Mouse (Mus musculus) mature B cell (primary cell): ENCODE results near the gene Tmem143.
"Not testable (repeated sequence)": the region's sequence is repeated elsewhere in the genome, so short reads cannot be mapped to it uniquely, and the experiment has no call there.

Experiments used
- in situ Hi-C: fragments of 300-500 bp; cut with MboI; formaldehyde crosslinking; loops from 2 replicates; pipeline ENCODE4 v1.14.3; 2019

The Tmem143 gene

GRCm38 (mm10) chr7:45896517-45897257 lies at the start of gene Tmem143, which contains the start of gene Syngr4:
Gene Tmem143 (plus strand): TSS chr7:45896941.
Gene Syngr4 (minus strand): TSS chr7:45896714.
- in situ Hi-C loops = no loop called here

DNA sequence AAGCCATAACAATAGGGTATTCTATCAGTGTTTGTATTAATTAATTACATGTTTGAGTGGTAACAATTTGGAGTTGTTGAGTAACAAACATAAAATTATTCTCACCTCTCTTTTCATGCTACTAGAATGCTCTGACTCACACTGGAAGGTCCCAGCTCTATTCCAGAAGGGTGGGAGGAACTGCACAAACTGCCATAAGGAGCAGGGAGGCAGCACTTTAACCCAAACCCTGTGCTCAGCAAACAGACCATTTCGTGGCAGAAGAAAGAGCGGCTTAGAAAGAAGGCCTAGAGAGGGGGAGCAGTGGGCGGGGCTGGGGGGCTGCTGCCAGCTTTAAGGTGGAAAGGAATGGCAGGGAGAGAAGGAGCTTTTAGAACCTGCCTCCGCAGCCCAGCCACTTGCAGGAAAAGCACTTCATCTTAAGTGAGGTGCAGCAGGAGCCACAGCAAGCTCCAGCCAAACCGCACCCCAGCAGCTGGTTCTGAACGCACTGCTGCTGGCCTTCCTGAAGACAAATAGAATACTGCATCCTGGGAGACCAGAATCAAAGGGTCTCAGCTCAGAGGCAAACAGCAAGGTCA lies 48.2 kb upstream of the Tmem143 start:
- in situ Hi-C loops = no loop called here

DNA sequence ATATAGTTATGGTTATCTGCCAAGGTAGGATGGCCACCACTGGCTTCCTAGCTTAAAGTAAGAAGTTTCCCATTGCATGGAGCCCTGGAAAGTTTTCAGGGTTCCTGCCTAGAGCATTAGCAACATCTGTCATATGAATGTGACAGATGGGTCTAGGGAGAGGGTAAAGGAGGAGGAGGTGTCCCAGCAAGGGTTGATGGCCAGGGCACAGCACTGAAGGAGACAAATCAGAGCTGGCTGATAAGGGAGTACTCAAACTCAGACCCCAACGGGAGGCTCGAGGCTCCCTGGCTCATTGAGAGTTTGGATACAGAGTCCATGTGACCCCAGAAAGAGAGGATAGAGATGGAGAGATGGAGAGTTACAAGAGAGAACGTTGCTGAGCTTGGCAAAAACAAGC lies 46.1 kb upstream of the Tmem143 start:
- in situ Hi-C loops = no loop called here

DNA sequence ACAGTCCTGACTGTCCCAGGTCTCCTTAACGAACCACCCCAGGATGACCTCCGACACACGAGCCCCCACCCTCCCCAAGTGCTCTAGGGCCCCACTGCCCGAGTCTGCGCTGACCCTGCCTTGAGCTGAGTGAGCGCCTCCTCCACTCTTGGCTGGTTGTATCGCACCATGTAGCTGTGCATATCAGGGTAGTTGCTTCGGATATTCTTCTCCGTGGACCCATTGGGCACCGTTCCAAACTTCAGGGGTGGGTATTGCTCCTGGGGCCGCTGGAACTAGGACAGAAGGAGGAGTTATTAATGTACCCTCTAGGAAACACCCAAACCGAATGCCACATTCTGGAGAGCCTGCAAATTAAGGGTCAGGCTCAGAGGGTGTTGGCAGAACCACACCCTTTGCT lies 43.7 kb upstream of the Tmem143 start:
- in situ Hi-C loops = no loop called here

DNA sequence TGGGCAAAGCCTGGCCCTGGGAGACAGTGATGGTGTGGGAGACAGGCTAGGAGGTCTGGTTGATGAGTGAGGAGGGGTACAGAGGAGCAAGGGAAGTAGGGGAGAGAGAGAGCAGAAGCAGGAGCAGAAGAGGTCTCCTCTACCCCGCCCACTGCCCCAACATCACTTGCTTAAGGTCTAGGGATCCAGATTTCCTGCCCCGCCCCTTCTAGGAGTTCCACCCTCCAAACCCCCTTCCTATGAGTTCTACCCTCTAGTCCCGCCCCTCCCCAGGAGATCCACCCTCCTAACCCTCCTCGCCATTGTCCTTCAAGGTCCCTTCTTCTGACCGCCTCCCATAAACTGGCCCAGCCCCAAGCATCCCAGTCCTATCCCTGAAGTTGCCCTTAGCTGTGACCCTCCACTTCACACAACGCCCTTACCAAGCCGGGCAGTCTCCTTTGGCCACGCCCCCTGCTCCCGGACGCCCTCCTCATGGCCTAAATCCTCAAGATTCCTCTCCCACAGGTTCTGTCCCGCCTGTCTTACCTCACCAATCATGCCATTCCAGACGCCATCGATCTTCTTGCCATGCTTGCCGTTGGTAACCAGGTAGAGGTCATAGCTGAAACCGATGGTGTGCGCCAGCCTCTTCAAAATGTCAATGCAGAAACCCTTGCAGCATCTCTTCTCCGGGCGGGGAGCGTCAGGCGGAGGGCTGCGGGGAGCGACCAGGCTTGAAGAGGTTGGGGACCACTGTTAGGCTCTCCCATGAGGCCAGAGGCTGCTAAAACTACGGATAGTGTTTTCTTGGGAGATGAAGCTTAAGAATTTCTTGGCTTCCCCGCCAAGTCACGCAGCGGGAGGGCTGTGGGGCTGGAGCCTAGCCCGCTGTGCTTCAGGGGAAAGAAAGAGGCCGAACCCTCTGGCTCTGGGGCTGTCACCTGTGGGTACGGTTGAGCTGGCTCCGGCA lies 39.5 kb upstream of the Tmem143 start:
- in situ Hi-C loops = no loop called here

DNA sequence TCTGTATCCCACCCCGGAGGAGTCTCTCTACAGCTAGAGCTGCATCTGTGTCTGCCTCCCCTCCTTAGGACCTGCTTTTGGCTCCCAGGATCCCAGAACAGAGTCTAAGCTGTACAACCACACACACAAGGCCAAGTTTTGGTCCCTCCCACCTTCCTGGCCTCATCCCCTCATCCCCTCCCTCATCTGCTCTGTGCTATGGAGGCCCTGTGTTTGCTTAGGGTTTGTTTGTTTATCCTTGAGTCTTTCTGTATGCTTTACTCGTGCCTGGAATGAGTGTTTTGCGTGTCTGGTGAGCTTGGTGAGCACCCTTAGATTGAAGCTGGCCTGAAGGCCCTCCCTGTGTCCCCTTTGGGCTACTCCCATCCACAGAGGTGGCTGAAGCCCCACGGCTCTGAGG lies 37.7 kb upstream of the Tmem143 start:
- in situ Hi-C loops = no loop called here

- in situ Hi-C loops = no loop called here
Observed at GRCm38 (mm10) chr7:45862804-45863203, 33.9 kb upstream of the Tmem143 start.

DNA sequence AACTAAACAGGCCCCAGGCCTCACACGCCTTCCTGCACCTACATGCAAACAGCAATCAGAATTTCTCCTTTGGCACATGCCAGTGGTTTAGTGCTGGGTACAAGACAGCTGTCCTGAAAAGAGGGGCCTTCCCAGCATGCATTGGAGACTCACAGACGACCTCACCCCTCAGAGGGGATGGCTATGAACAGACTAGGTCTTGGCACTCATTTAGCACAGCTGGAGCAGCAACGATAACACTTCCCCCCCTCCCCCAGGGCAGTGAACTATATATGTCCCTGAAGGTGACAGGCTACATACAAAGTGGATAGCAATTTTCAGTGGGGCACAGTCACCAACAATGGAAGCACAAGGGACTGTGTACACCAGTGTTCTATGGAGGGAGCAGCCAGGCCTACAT lies 32.3 kb upstream of the Tmem143 start:
- in situ Hi-C loops = no loop called here

DNA sequence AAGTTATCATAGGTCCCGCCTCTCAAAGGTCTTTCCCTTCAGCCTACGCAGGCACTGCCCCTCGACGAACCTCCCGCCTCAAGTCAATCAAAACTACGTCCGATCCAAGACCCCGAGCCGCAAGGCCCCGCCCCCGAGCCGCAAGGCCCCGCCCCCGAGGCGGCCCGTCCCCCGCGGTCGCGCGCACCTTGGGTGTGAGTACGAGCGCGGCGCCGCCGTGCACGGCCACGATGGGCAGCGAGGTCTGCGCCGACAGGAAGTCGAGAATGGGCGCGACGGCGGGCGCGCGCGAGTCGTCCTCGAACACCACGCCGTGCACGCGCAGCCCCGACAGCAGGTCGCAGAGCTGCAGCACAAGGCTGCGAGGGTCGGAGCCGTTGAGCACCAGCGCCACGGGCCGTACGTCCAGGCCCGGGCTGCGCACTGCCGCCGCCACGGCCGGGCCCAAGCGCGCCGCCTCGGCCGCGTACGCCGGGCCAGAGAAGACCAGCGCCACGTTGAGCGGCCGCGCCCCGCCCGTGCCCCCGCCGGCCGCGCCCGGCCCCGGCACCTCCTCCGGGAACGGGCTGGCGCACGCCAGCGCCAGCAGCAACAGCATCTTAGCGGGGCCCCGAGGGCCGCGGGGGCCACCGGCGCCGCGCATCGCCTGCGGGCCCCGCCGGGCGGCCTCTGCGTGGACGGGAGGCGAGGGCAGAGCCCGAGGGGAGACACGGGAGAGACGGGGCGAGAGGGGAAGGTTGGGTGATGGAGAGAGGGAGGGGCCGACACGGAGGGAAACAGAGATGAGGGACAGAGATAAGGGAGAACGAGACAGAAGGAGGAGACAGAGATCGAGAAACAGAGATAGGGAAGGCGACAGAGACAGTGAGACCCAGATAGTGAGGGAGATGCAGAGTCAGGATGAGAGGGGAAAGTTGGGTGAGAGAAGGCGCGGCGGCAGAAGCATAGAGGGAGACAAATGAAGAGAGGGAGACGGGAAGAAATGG lies 30.5 kb upstream of the Tmem143 start:
- in situ Hi-C loops = no loop called here

- in situ Hi-C loops = no loop called here
Observed at GRCm38 (mm10) chr7:45867871-45868270, 28.9 kb upstream of the Tmem143 start.

DNA sequence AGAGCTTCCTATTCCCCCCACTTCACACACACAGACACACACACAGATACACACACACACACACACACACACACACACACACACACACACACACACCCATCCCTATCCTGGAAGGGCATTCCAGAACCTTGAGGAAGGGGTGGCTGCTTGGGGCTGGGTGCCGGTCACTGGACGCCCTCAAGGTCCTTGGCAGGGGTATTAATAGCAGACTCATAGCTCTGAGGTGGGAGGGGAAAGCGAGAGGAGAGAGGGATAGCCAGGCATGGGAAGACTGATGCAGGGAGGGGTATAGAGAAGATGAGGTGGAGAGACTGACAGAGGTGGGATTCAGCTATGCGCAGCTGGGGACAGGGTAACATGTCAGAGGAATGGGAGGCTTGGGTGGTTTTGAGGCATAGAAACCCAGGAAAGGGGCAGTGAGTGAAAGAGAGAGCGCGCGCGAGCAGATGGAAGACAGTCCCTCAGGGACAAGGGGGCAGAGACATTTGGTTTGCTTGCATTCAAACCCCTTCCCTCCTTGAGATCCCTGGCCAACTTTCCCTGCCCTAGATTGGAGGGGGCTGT lies 27.6 kb upstream of the Tmem143 start:
- in situ Hi-C loops = no loop called here

DNA sequence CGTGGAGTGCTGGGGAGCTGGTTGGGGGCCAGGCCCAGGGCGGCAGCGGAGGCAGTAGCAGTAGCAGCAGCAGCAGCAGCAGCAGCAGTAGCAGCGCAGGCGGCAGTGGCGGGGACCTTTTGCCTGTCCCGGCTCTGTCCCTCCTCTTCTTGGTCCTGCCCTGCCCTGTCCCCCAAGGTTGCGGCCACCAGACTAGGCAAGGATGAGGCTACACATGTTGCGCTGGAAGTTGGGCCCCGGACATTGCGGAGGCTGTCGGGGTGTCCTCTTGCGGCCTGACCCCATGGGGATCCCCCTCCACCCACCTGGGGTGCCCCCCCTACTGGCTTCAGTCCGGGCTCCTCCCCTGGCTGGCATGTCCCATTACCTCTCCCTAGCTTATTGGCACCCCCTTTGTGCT lies 27.0 kb upstream of the Tmem143 start:
- in situ Hi-C loops = loop anchor here (5.0 kb wide), 1 partner anchor 53 kb away; the partner anchor contains the start of genes Ccdc114 and Emp3

GRCm38 (mm10) chr7:45870282-45871058 lies 26.3 kb upstream of the Tmem143 start:
- in situ Hi-C loops = loop anchor here (5.0 kb wide), 1 partner anchor 52 kb away; the partner anchor contains the start of genes Ccdc114 and Emp3

- in situ Hi-C loops = loop anchor here (5.0 kb wide), 1 partner anchor 50 kb away; the partner anchor contains the start of genes Ccdc114 and Emp3
Observed at GRCm38 (mm10) chr7:45872624-45873023, 24.1 kb upstream of the Tmem143 start, which contains the start of gene Kdelr1. Gene Kdelr1 (plus strand): TSS chr7:45872772.

DNA sequence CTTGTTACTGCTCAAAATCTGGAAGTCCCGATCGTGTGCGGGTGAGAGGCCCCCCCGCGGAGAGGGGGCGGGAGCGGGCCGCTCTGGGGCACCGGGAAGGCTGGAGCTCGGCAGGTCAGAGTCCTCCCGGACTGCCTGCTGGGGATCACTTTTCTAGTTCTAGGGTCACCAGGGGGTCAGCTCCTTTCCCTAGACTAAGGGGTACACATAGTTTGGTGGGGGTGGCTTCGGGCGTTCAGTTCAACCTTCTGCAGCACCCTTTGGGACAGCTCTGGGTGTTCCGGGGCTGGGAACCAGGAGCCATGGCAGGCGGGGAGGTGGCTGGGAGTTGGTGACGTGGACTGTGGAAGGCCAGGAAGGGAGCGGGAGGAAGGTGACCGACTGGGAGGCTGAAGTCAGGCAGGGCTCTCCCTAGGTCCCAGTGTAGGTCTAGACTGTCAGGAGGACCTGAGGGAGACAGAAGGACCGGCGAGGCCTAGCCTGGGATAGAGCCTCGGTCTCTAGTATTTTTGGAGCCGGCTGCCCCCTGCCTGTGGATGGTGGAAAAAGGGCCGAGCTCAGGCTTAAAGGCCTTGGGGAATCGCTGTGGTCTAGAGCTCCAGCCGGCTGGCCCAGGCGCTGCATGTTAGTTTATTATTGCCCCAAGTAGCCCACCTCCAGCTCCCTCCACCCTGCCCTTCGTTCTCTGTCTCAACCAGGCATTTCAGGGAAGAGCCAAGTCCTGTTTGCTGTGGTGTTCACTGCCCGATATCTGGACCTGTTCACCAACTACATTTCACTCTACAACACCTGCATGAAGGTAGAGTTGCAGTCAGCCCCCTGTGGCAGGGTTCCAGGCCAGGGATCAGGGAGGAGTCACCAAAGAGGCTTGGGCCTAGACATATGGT lies 23.4 kb upstream of the Tmem143 start:
- in situ Hi-C loops = loop anchor here (5.0 kb wide), 1 partner anchor 49 kb away; the partner anchor contains the start of genes Ccdc114 and Emp3

GRCm38 (mm10) chr7:45876895-45877294 lies 19.8 kb upstream of the Tmem143 start:
- in situ Hi-C loops = no loop called here

GRCm38 (mm10) chr7:45878278-45878677 lies 18.5 kb upstream of the Tmem143 start, which contains the start of gene Grin2d:
Gene Grin2d (minus strand): TSS chr7:45878378.
- in situ Hi-C loops = not testable (repeated sequence)

- in situ Hi-C loops = no loop called here
Observed at GRCm38 (mm10) chr7:45880531-45880930, 16.2 kb upstream of the Tmem143 start.

DNA sequence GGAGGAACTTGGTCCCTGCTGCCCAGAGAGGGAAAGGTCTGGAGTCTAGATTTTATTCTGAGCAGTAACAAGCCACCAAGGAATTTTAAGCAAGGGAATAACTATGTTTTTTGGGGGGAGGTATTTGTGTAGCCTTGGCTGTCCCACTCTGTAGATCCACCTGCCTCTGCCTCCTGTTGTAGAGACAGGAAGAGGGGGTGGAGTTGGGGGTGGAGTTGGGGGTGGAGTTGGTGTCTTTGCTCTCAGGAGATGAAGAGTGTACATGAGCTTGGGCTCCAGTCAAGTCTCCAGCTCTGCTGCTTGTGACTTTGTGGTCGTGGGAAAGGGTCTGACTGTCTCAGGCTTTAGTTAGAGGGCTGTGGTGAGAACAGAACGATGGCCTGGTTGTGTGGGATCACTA lies 15.7 kb upstream of the Tmem143 start:
- in situ Hi-C loops = no loop called here
